Mouse (Mus musculus): ENCODE measurements around the gene 9930111J21Rik2. TPM values are rescaled to one million over a fixed set of nuclear protein-coding genes. Genes with fewer than 3 reads are reported as not detected.
"Not testable (repeated sequence)": the region's sequence is repeated elsewhere in the genome, so short reads cannot be mapped to it uniquely, and the experiment has no call there.

Gene 9930111J21Rik2
- total RNA-seq, 2 experiments from 2014 or later, result 0.85 to 1.2 TPM

- DNase-seq (ENCODE audit: extremely low spot score in 1 of 2, low spot score in 2 of 2); intact Hi-C loops (cut with DNase I): not testable (repeated sequence)
Observed at GRCm38 (mm10) chr11:48988219-48988618, 62.8 kb downstream of the 9930111J21Rik2 start.

GRCm38 (mm10) chr11:48982848-48983247 lies 68.2 kb downstream of the 9930111J21Rik2 start:
- DNase-seq (ENCODE audit: extremely low spot score in 1 of 2, low spot score in 2 of 2); intact Hi-C loops (cut with DNase I): not testable (repeated sequence)

GRCm38 (mm10) chr11:48980052-48980451 lies 71.0 kb downstream of the 9930111J21Rik2 start:
- DNase-seq (ENCODE audit: extremely low spot score in 1 of 2, low spot score in 2 of 2); intact Hi-C loops (cut with DNase I): not testable (repeated sequence)

GRCm38 (mm10) chr11:48979251-48979650 lies 71.8 kb downstream of the 9930111J21Rik2 start, which contains the start of gene 9930111J21Rik1:
TSS of gene 9930111J21Rik1 (minus strand) at chr11:48979398.
- DNase-seq (ENCODE audit: extremely low spot score in 1 of 2, low spot score in 2 of 2), result not testable (repeated sequence)

GRCm38 (mm10) chr11:48978240-48978939 lies 72.7 kb downstream of the 9930111J21Rik2 start, which contains the start of gene Olfr56:
TSS of gene Olfr56 (plus strand) at chr11:48978889.
- intact Hi-C loops (cut with DNase I); DNase-seq (ENCODE audit: extremely low spot score in 1 of 2, low spot score in 2 of 2): not testable (repeated sequence)

More at GRCm38 (mm10) chr11:48979251-48979650, 71.8 kb downstream of the 9930111J21Rik2 start, which contains the start of gene 9930111J21Rik1:
- intact Hi-C loops (cut with DNase I), result not testable (repeated sequence)

GRCm38 (mm10) chr11:48974686-48975085 lies 76.4 kb downstream of the 9930111J21Rik2 start:
- intact Hi-C loops (cut with DNase I); DNase-seq (ENCODE audit: extremely low spot score in 1 of 2, low spot score in 2 of 2): not testable (repeated sequence)

Other genes starting within 250 kb of the 9930111J21Rik2 start
- gene Trim41, start 233.9 kb downstream of the 9930111J21Rik2 start, total RNA-seq (2021), result 10 to 100 TPM; 44.0 to 48.2 TPM
- gene Trim7, start 225.1 kb downstream of the 9930111J21Rik2 start, total RNA-seq (2021), result 1 to 10 TPM; 3.0 to 3.1 TPM
- 1 to 10 TPM in 1 of 2 experiments, under 1 TPM in 1; 0.75 to 1.6 TPM for gene Gm12184, start 224.6 kb downstream of the 9930111J21Rik2 start, total RNA-seq (2021)
- 1 to 10 TPM; 2.8 to 3.6 TPM for gene Irgm1, start 179.6 kb downstream of the 9930111J21Rik2 start, total RNA-seq (2021)
- gene Gm5431, start 149.0 kb downstream of the 9930111J21Rik2 start, total RNA-seq (2021), result under 1 TPM; 0.28 to 0.43 TPM
- 1 to 10 TPM; 1.2 to 1.3 TPM for gene Psme2b, start 105.1 kb downstream of the 9930111J21Rik2 start, total RNA-seq (2021)
- not detected for gene Olfr56, start 72.4 kb downstream of the 9930111J21Rik2 start, total RNA-seq (2021)
- gene 9930111J21Rik1, start 71.8 kb downstream of the 9930111J21Rik2 start, total RNA-seq (2021), result under 1 TPM; 0.77 to 0.90 TPM
- not detected for gene Gm12185, start 59.0 kb downstream of the 9930111J21Rik2 start, total RNA-seq (2021)
- gene Tgtp1, start 57.1 kb downstream of the 9930111J21Rik2 start, total RNA-seq (2021), result under 1 TPM in 1 of 2 experiments, not detected in 1; 0.11 TPM
- gene Tgtp2, start 13.0 kb upstream of the 9930111J21Rik2 start, total RNA-seq (2021), result not detected
- gene Ifi47, start 25.3 kb upstream of the 9930111J21Rik2 start, total RNA-seq (2021), result under 1 TPM; 0.45 to 0.61 TPM
- not detected for gene Olfr1396, start 63.6 kb upstream of the 9930111J21Rik2 start, total RNA-seq (2021)
- not detected for gene Olfr1395, start 91.0 kb upstream of the 9930111J21Rik2 start, total RNA-seq (2021)
- gene Olfr1394, start 103.1 kb upstream of the 9930111J21Rik2 start, total RNA-seq (2021), result not detected
- under 1 TPM; 0.11 to 0.59 TPM for gene Btnl9, start 135.9 kb upstream of the 9930111J21Rik2 start, total RNA-seq (2021)
- 10 to 100 TPM; 37.4 to 40.4 TPM for gene Zfp62, start 152.1 kb upstream of the 9930111J21Rik2 start, total RNA-seq (2021)
- 10 to 100 TPM; 60.5 to 67.2 TPM for gene Mgat1, start 192.9 kb upstream of the 9930111J21Rik2 start, total RNA-seq (2021)
- under 1 TPM in 1 of 2 experiments, not detected in 1; 0.26 TPM for gene Olfr1393, start 227.1 kb upstream of the 9930111J21Rik2 start, total RNA-seq (2021)
- gene Olfr1392, start 234.0 kb upstream of the 9930111J21Rik2 start, total RNA-seq (2021), result under 1 TPM in 1 of 2 experiments, not detected in 1; 0.47 TPM